Mouse (Mus musculus) mouse trophoblast stem cell (cell line): ENCODE results near the gene Smg7.

Experiments
- in situ Hi-C, 2 experiments: fragments of 300-500 bp; cut with MseI, MboI; formaldehyde crosslinking; loops; 2 replicates in 1 of 2; 3 replicates in 1 of 2; pipeline ENCODE4 v1.15.1; 2025

Smg7 gene

GRCm38 (mm10) chr1:152840343-152840742 is 62.1 kb downstream of the Smg7 start:
- in situ Hi-C loops, result no loop called here

GRCm38 (mm10) chr1:152838841-152839240 is 63.6 kb downstream of the Smg7 start:
- in situ Hi-C loops, result no loop called here

GRCm38 (mm10) chr1:152838026-152838702 is 64.3 kb downstream of the Smg7 start:
- in situ Hi-C loops, result no loop called here

GRCm38 (mm10) chr1:152835061-152835460 is 67.4 kb downstream of the Smg7 start:
- in situ Hi-C loops, result no loop called here

- in situ Hi-C loops, result no loop called here
Observed at GRCm38 (mm10) chr1:152832316-152832715, 70.1 kb downstream of the Smg7 start.

- in situ Hi-C loops, result no loop called here
Observed at GRCm38 (mm10) chr1:152831619-152832018, 70.8 kb downstream of the Smg7 start.

GRCm38 (mm10) chr1:152831003-152831402 is 71.4 kb downstream of the Smg7 start:
- in situ Hi-C loops, result no loop called here

GRCm38 (mm10) chr1:152830054-152830453 is 72.4 kb downstream of the Smg7 start:
- in situ Hi-C loops, result no loop called here

GRCm38 (mm10) chr1:152828637-152829355 is 73.7 kb downstream of the Smg7 start:
- in situ Hi-C loops, result no loop called here

GRCm38 (mm10) chr1:152828168-152828567 is 74.3 kb downstream of the Smg7 start:
- in situ Hi-C loops, result no loop called here

- in situ Hi-C loops, result no loop called here
Observed at GRCm38 (mm10) chr1:152826446-152826845, 76.0 kb downstream of the Smg7 start.

- in situ Hi-C loops, result no loop called here
Observed at GRCm38 (mm10) chr1:152824206-152824605, 78.2 kb downstream of the Smg7 start.

- in situ Hi-C loops, result no loop called here
Observed at GRCm38 (mm10) chr1:152821746-152822145, 80.7 kb downstream of the Smg7 start.

GRCm38 (mm10) chr1:152820911-152821695 is 81.3 kb downstream of the Smg7 start:
- in situ Hi-C loops, result no loop called here

GRCm38 (mm10) chr1:152819558-152819957 is 82.9 kb downstream of the Smg7 start:
- in situ Hi-C loops, result no loop called here

- in situ Hi-C loops, result no loop called here
Observed at GRCm38 (mm10) chr1:152817794-152818193, 84.7 kb downstream of the Smg7 start.

GRCm38 (mm10) chr1:152817027-152817769 is 85.2 kb downstream of the Smg7 start:
- in situ Hi-C loops, result no loop called here

GRCm38 (mm10) chr1:152815265-152815701 is 87.2 kb downstream of the Smg7 start:
- in situ Hi-C loops, result no loop called here

GRCm38 (mm10) chr1:152810533-152811439 is 91.7 kb downstream of the Smg7 start:
- in situ Hi-C loops, result no loop called here

GRCm38 (mm10) chr1:152809541-152810252 is 92.7 kb downstream of the Smg7 start:
- in situ Hi-C loops, result no loop called here
